27 mouse cellular contexts compared by ENCODE assay signal in genomic region chr7:99162462-99162861, GRCm38 (mm10). TPM values are rescaled to one million over a fixed set of nuclear protein-coding genes. Genes with fewer than 3 reads are reported as not detected.
A peak's percentile ranks its signal among the peaks of the same experiment; 100 is the strongest.
DNase-seq lines count a peak whose midpoint lies in the region; ATAC-seq and TF ChIP-seq lines count a peak whose summit lies in the region.
"Had no signal": no experiment of that assay in that cellular context is flagged by ENCODE, and none has a peak within 500 bp of the region (broad histone marks: within the 10 kb centered on the region; RNA-seq: fewer than 3 reads in every experiment).

No protein-coding gene starts in this region.

- intact Hi-C loops in heart, adult 2 months (cut with DNase I): loop anchor here (5.0 kb wide), 2 partner anchors 40 to 55 kb away; no protein-coding TSS in a partner anchor
- intact Hi-C loops in left cerebral cortex, adult 2 months (cut with DNase I): no loop called here

- no peak for TF ChIP-seq EP300 in heart, adult 2 months (IDR thresholded peaks at IDR 0.05; ENCODE audit: insufficient read depth, low read depth, low read length)
- TF ChIP-seq EP300 in stomach, postnatal 0 days (optimal IDR thresholded peaks at IDR 0.05): no peak

- no peak overlapping the region for H3K4me3 ChIP-seq in heart, adult 2 months
- H3K4me3 ChIP-seq in left cerebral cortex, adult 2 months: no peak overlapping the region
- no peak overlapping the region for H3K4me3 ChIP-seq in midbrain, postnatal 0 days (ENCODE audit: low read depth, low read length)
- no peak overlapping the region for H3K4me3 ChIP-seq in midbrain, embryonic 14.5 days (replicated peaks; ENCODE audit: low read depth, low read length)
- H3K4me3 ChIP-seq in stomach, postnatal 0 days (ENCODE audit: low read depth, low read length): no peak overlapping the region
- H3K4me3 ChIP-seq: forebrain, embryonic 13.5 days; heart, embryonic 13.5 days; hindbrain, embryonic 15.5 days; limb, embryonic 12.5 days; liver, embryonic 15.5 days; midbrain, embryonic 13.5 days; neural tube, embryonic 15.5 days had no signal

- H3K4me2 ChIP-seq in midbrain, postnatal 0 days (ENCODE audit: low read depth, low read length, poor library complexity, severe bottlenecking): no peak overlapping the region
- no peak overlapping the region for H3K4me2 ChIP-seq in midbrain, embryonic 14.5 days (ENCODE audit: low read length)
- no peak overlapping the region for H3K4me2 ChIP-seq in stomach, postnatal 0 days (replicated peaks; ENCODE audit: low read depth)
- H3K4me2 ChIP-seq: forebrain, embryonic 13.5 days; heart, embryonic 13.5 days; hindbrain, embryonic 15.5 days; limb, embryonic 12.5 days; liver, embryonic 15.5 days; midbrain, embryonic 13.5 days; neural tube, embryonic 15.5 days had no signal

- TF ChIP-seq CTCF in heart, adult 2 months (IDR thresholded peaks at IDR 0.05): peak; percentile 14; the same call in 1 of the 2 replicates
- TF ChIP-seq CTCF in left cerebral cortex, adult 2 months (IDR thresholded peaks at IDR 0.05): peak; percentile 15
- TF ChIP-seq CTCF in midbrain, postnatal 0 days (IDR thresholded peaks at IDR 0.05): peak; percentile 17; the same call in 1 of the 2 replicates
- TF ChIP-seq CTCF in stomach, postnatal 0 days (IDR thresholded peaks at IDR 0.05; ENCODE audit: low read depth): peak; percentile 37; the same call in 1 of the 2 replicates

- H3K79me2 ChIP-seq in heart, adult 2 months (replicated peaks; ENCODE audit: control insufficient read depth, insufficient read depth, low read length): no peaks in the 10 kb centered on the region; the same call in 1 of the 2 replicates

- H3K9ac ChIP-seq in heart, adult 2 months (ENCODE audit: low read depth, low read length): no peak overlapping the region
- no peak overlapping the region for H3K9ac ChIP-seq in midbrain, postnatal 0 days (replicated peaks; ENCODE audit: low read length, poor library complexity, severe bottlenecking)
- no peak overlapping the region for H3K9ac ChIP-seq in midbrain, embryonic 14.5 days (replicated peaks; ENCODE audit: low read length)
- H3K9ac ChIP-seq in stomach, postnatal 0 days (ENCODE audit: low read length): no peak overlapping the region
- H3K9ac ChIP-seq: forebrain, embryonic 13.5 days; heart, embryonic 13.5 days; hindbrain, embryonic 15.5 days; limb, embryonic 12.5 days; liver, embryonic 15.5 days; midbrain, embryonic 13.5 days; neural tube, embryonic 15.5 days had no signal

- peaks cover 6% of the 10 kb centered on the region for H3K36me3 ChIP-seq in heart, adult 2 months (ENCODE audit: control insufficient read depth, insufficient read depth, low read length)
- no peaks in the 10 kb centered on the region for H3K36me3 ChIP-seq in midbrain, postnatal 0 days (ENCODE audit: insufficient read depth, low read length)
- H3K36me3 ChIP-seq in midbrain, embryonic 14.5 days (ENCODE audit: control insufficient read depth, insufficient read depth, low read length): no peaks in the 10 kb centered on the region
- H3K36me3 ChIP-seq in stomach, postnatal 0 days (ENCODE audit: control insufficient read depth, insufficient read depth, low read length): no peaks in the 10 kb centered on the region
- H3K36me3 ChIP-seq: heart, embryonic 13.5 days; hindbrain, embryonic 15.5 days; limb, embryonic 12.5 days; midbrain, embryonic 13.5 days; neural tube, embryonic 15.5 days had no signal

- peaks cover 10% of the 10 kb centered on the region for H3K4me1 ChIP-seq in heart, adult 2 months (ENCODE audit: control insufficient read depth, insufficient read depth, low read length)
- H3K4me1 ChIP-seq in midbrain, postnatal 0 days (ENCODE audit: insufficient read depth, low read length): no peaks in the 10 kb centered on the region
- no peaks in the 10 kb centered on the region for H3K4me1 ChIP-seq in midbrain, embryonic 14.5 days (ENCODE audit: control insufficient read depth, insufficient read depth, low read length)
- no peaks in the 10 kb centered on the region for H3K4me1 ChIP-seq in stomach, postnatal 0 days (replicated peaks; ENCODE audit: control insufficient read depth, insufficient read depth)
- H3K4me1 ChIP-seq: forebrain, embryonic 13.5 days; hindbrain, embryonic 15.5 days; limb, embryonic 12.5 days; neural tube, embryonic 15.5 days had no signal

- peak overlapping the region; percentile 85 for H3K27ac ChIP-seq in heart, adult 2 months
- H3K27ac ChIP-seq in left cerebral cortex, adult 2 months: no peak overlapping the region
- H3K27ac ChIP-seq in midbrain, postnatal 0 days (ENCODE audit: low read depth, low read length): no peak overlapping the region
- no peak overlapping the region for H3K27ac ChIP-seq in midbrain, embryonic 14.5 days (replicated peaks; ENCODE audit: low read depth, low read length)
- H3K27ac ChIP-seq in stomach, postnatal 0 days (replicated peaks): peak overlapping the region; percentile 87; the same call in 1 of the 2 replicates
- H3K27ac ChIP-seq: forebrain, embryonic 13.5 days; heart, embryonic 13.5 days; hindbrain, embryonic 15.5 days; limb, embryonic 12.5 days; midbrain, embryonic 13.5 days; neural tube, embryonic 15.5 days had no signal

- 81% methylated on average over 7 of the region's 7 CpGs for WGBS in heart, adult 2 months
- 90% methylated on average over 7 of the region's 7 CpGs for WGBS in midbrain, postnatal 0 days
- WGBS in midbrain, embryonic 14.5 days: 94% methylated on average over 7 of the region's 7 CpGs
- 88% methylated on average over 7 of the region's 7 CpGs for WGBS in stomach, postnatal 0 days

- H3K27me3 ChIP-seq in heart, adult 2 months (ENCODE audit: control insufficient read depth, insufficient read depth, low read length): no peaks in the 10 kb centered on the region
- no peaks in the 10 kb centered on the region for H3K27me3 ChIP-seq in midbrain, postnatal 0 days (ENCODE audit: insufficient read depth, low read length)
- H3K27me3 ChIP-seq in midbrain, embryonic 14.5 days (ENCODE audit: control insufficient read depth, insufficient read depth, low read length): no peaks in the 10 kb centered on the region
- H3K27me3 ChIP-seq in stomach, postnatal 0 days (ENCODE audit: control insufficient read depth, insufficient read depth, low read length): no peaks in the 10 kb centered on the region
- H3K27me3 ChIP-seq: forebrain, embryonic 13.5 days; heart, embryonic 13.5 days; hindbrain, embryonic 15.5 days; limb, embryonic 12.5 days; liver, embryonic 15.5 days; midbrain, embryonic 13.5 days; neural tube, embryonic 15.5 days; Patski had no signal

- no peak for DNase-seq in heart, adult 2 months
- no peak for DNase-seq in heart, adult 18-20 months
- DNase-seq in left cerebral cortex, adult 2 months (ENCODE audit: extremely low spot score in 1 of 2, low spot score in 2 of 2): no peak
- no peak for DNase-seq in left cerebral cortex, adult 18-20 months (ENCODE audit: low spot score in 2 of 2)
- DNase-seq in midbrain, postnatal 0 days (ENCODE audit: low spot score): no peak
- DNase-seq in midbrain, embryonic 14.5 days: no peak
- DNase-seq in stomach, postnatal 0 days (ENCODE audit: low spot score): no peak
- no peak for DNase-seq in adrenal gland, postnatal 10 days
- DNase-seq: adrenal gland, postnatal 36 days; cerebellum, adult 2 months; cerebellum, postnatal 25 days; gastrocnemius, postnatal 36 days; kidney, postnatal 4 days; lung, postnatal 4 days; right cerebral cortex, postnatal 25 days; spleen, adult 18-20 months; thymus, adult 18-20 months; thymus, postnatal 25 days had no signal

- TF ChIP-seq POLR2A in heart, adult 2 months (IDR thresholded peaks at IDR 0.05; ENCODE audit: insufficient read depth, low read depth, low read length): no peak

- H3K9me3 ChIP-seq in midbrain, postnatal 0 days (ENCODE audit: low read length): no peaks in the 10 kb centered on the region
- no peaks in the 10 kb centered on the region for H3K9me3 ChIP-seq in midbrain, embryonic 14.5 days (ENCODE audit: control insufficient read depth, low read length)
- H3K9me3 ChIP-seq in stomach, postnatal 0 days (ENCODE audit: control insufficient read depth, low read length): no peaks in the 10 kb centered on the region
- H3K9me3 ChIP-seq: forebrain, embryonic 13.5 days; heart, embryonic 13.5 days; hindbrain, embryonic 15.5 days; limb, embryonic 12.5 days; liver, embryonic 15.5 days; midbrain, embryonic 13.5 days; neural tube, embryonic 15.5 days had no signal

- ATAC-seq in midbrain, postnatal 0 days (ENCODE audit: low FRiP score): no peak
- no peak for ATAC-seq in midbrain, embryonic 14.5 days (ENCODE audit: low FRiP score, low TSS enrichment)
- ATAC-seq in stomach, postnatal 0 days (ENCODE audit: low FRiP score, low TSS enrichment): no peak
- ATAC-seq: forebrain, embryonic 13.5 days; midbrain, embryonic 13.5 days; Patski had no signal

RNA-seq across cellular contexts. Expression of gene Dgat2, which starts 20.1 kb away (rescaled TPM):
- total RNA-seq in heart, adult 2 months (2021): 100 to 1,000 TPM; 309 to 376 TPM
- 347 and 390 TPM in 2 replicates for polyA plus RNA-seq in heart, adult 2 months (2012; rRNA removed)
- 100 to 1,000 TPM; 343 to 377 TPM for total RNA-seq in heart, adult 18-20 months (2021)
- 10 to 100 TPM; 55.7 to 57.8 TPM for total RNA-seq in left cerebral cortex, adult 2 months (2021)
- 10 to 100 TPM; 57.5 to 63.0 TPM for total RNA-seq in left cerebral cortex, adult 18-20 months (2021)
- total RNA-seq in midbrain, postnatal 0 days (2014; rRNA removed): 34.5 and 35.3 TPM in 2 replicates
- 32.0 and 33.1 TPM in 2 replicates for polyA plus RNA-seq in midbrain, postnatal 0 days (2015; fragmentation: Nextera tagmentation; extraction: Ambion mirVana)
- 15.1 and 16.6 TPM in 2 replicates for polyA plus RNA-seq in midbrain, embryonic 14.5 days (2014; fragmentation: Nextera tagmentation; extraction: Ambion mirVana)
- 307 and 320 TPM in 2 replicates for polyA plus RNA-seq in stomach, postnatal 0 days (2015; fragmentation: Nextera tagmentation; extraction: Ambion mirVana)
- 100 to 1,000 TPM; 492 to 561 TPM for total RNA-seq in adrenal gland, postnatal 10 days (2021)
- total RNA-seq: megakaryocyte-erythroid progenitor cell, adult 5-6 weeks had no signal

RNA-seq across cellular contexts. Expression of gene Uvrag, which starts 21.5 kb away (rescaled TPM):
- 10 to 100 TPM; 21.0 to 22.1 TPM for total RNA-seq in heart, adult 2 months (2021)
- 5.9 and 9.1 TPM in 2 replicates for polyA plus RNA-seq in heart, adult 2 months (2012; rRNA removed)
- total RNA-seq in heart, adult 18-20 months (2021): 10 to 100 TPM; 17.4 to 19.9 TPM
- 10 to 100 TPM; 47.6 to 68.3 TPM for total RNA-seq in left cerebral cortex, adult 2 months (2021)
- 10 to 100 TPM; 51.7 to 56.8 TPM for total RNA-seq in left cerebral cortex, adult 18-20 months (2021)
- total RNA-seq in midbrain, postnatal 0 days (2014; rRNA removed): 23.3 and 26.3 TPM in 2 replicates
- 13.5 and 19.8 TPM in 2 replicates for polyA plus RNA-seq in midbrain, postnatal 0 days (2015; fragmentation: Nextera tagmentation; extraction: Ambion mirVana)
- 16.6 and 21.0 TPM in 2 replicates for polyA plus RNA-seq in midbrain, embryonic 14.5 days (2014; fragmentation: Nextera tagmentation; extraction: Ambion mirVana)
- polyA plus RNA-seq in stomach, postnatal 0 days (2015; fragmentation: Nextera tagmentation; extraction: Ambion mirVana): 9.8 and 10.7 TPM in 2 replicates
- total RNA-seq in adrenal gland, postnatal 10 days (2021): 10 to 100 TPM; 31.8 to 38.0 TPM

Comparison
In these comparisons a context has a peak if more than half of its experiments do, and no peak if none do; other contexts are left out.
1. H3K27ac ChIP-seq: peak in heart, adult 2 months (single experiment) and stomach, postnatal 0 days (single experiment); none in left cerebral cortex, adult 2 months (single experiment), midbrain, postnatal 0 days (single experiment) and midbrain, embryonic 14.5 days (single experiment).
2. Peak in every context shown above with its lines, with median percentiles within 50 percentile points of each other: CTCF ChIP-seq.